Comparison of ENCODE assay signal across 8 mouse cellular contexts in genomic region chr2:131982546-131983196, GRCm38 (mm10). TPM values are rescaled to one million over a fixed set of nuclear protein-coding genes. Genes with fewer than 3 reads are reported as not detected.
DNase-seq lines count a peak whose midpoint lies in the region; ATAC-seq and TF ChIP-seq lines count a peak whose summit lies in the region.

No protein-coding gene starts in this region.

- H3ac ChIP-seq in C2C12 (ENCODE audit: control insufficient read depth, insufficient read length, low read depth) = no peak overlapping the region

- no peaks in the 10 kb centered on the region for H3K27me3 ChIP-seq in C2C12 (ENCODE audit: control insufficient read depth, insufficient read depth, insufficient read length)
- H3K27me3 ChIP-seq in intestine, postnatal 0 days (replicated peaks; ENCODE audit: control insufficient read depth, insufficient read depth, low read length) = peaks cover 5% of the 10 kb centered on the region; the same call in 1 of the 2 replicates
- H3K27me3 ChIP-seq in limb, embryonic 14.5 days (ENCODE audit: control insufficient read depth, insufficient read depth, low read length) = no peaks in the 10 kb centered on the region

- H3K4me3 ChIP-seq in C2C12 (ENCODE audit: insufficient read depth, poor library complexity, severe bottlenecking) = no peak overlapping the region
- no peak overlapping the region for H3K4me3 ChIP-seq in intestine, postnatal 0 days (ENCODE audit: low read depth, low read length)
- H3K4me3 ChIP-seq in limb, embryonic 14.5 days (replicated peaks; ENCODE audit: low read length) = no peak overlapping the region

- peaks cover 3% of the 10 kb centered on the region; the same call in 1 of the 2 replicates for H3K9me3 ChIP-seq in intestine, postnatal 0 days (ENCODE audit: control insufficient read depth)
- H3K9me3 ChIP-seq in limb, embryonic 14.5 days (ENCODE audit: control insufficient read depth, low read length) = peaks cover 6% of the 10 kb centered on the region; the same call in 1 of the 2 replicates

- ATAC-seq in intestine, postnatal 0 days = no peak
- ATAC-seq in limb, embryonic 14.5 days (ENCODE audit: low FRiP score, low read depth) = peak; percentile 70; the same call in 1 of the 2 replicates

- no peak overlapping the region for H3K9ac ChIP-seq in intestine, postnatal 0 days (ENCODE audit: low read depth, low read length)
- no peak overlapping the region for H3K9ac ChIP-seq in limb, embryonic 14.5 days (ENCODE audit: low read depth, low read length, severe bottlenecking)

- no peak overlapping the region for H3K4me2 ChIP-seq in intestine, postnatal 0 days (replicated peaks; ENCODE audit: low read depth)
- no peak overlapping the region for H3K4me2 ChIP-seq in limb, embryonic 14.5 days (replicated peaks; ENCODE audit: low read depth, low read length, severe bottlenecking)

- no peaks in the 10 kb centered on the region for H3K79me2 ChIP-seq in C2C12 (ENCODE audit: control insufficient read depth, insufficient read depth)

- H3K27ac ChIP-seq in intestine, postnatal 0 days (ENCODE audit: low read depth, low read length) = no peak overlapping the region
- no peak overlapping the region for H3K27ac ChIP-seq in limb, embryonic 14.5 days (replicated peaks; ENCODE audit: low read depth, low read length)

- TF ChIP-seq POLR2A in limb, embryonic 14.5 days (IDR thresholded peaks at IDR 0.05; ENCODE audit: borderline replicate concordance, extremely low read depth, insufficient read depth, insufficient read length) = no peak

- no peaks in the 10 kb centered on the region for H3K79me3 ChIP-seq in C2C12 (ENCODE audit: low read depth)

- H3K4me1 ChIP-seq in intestine, postnatal 0 days (replicated peaks; ENCODE audit: control insufficient read depth, insufficient read depth, low read length) = no peaks in the 10 kb centered on the region
- H3K4me1 ChIP-seq in limb, embryonic 14.5 days (ENCODE audit: control insufficient read depth, insufficient read depth, low read length) = no peaks in the 10 kb centered on the region

- WGBS in intestine, postnatal 0 days = 10% methylated on average over 6 of the region's 6 CpGs
- WGBS in limb, embryonic 14.5 days = 23% methylated on average over 6 of the region's 6 CpGs

- no peaks in the 10 kb centered on the region for H3K36me3 ChIP-seq in C2C12 (ENCODE audit: control insufficient read depth, insufficient read depth)
- H3K36me3 ChIP-seq in intestine, postnatal 0 days (ENCODE audit: control insufficient read depth, insufficient read depth) = no peaks in the 10 kb centered on the region
- H3K36me3 ChIP-seq in limb, embryonic 14.5 days (ENCODE audit: control insufficient read depth, insufficient read depth, low read length) = no peaks in the 10 kb centered on the region

- DNase-seq in NIH3T3 (ENCODE audit: low read depth) = peak; percentile 90
- peak; percentile 38 for DNase-seq in cerebellum, adult 9-11 months
- DNase-seq in gastrocnemius, adult 18-20 months (ENCODE audit: low spot score) = peak; percentile 73
- DNase-seq in limb, embryonic 14.5 days (ENCODE audit: low spot score) = peak; percentile 82
- peak; percentile 64 for DNase-seq in neural tube, embryonic 10.5 days (ENCODE audit: extremely low spot score, low spot score)
- DNase-seq in thymus, postnatal 25 days = peak; percentile 69

- TF ChIP-seq CTCF in C2C12 (IDR thresholded peaks at IDR 0.05; ENCODE audit: control insufficient read depth, insufficient read depth, insufficient read length) = peak; percentile 89
- peak; percentile 98 for TF ChIP-seq CTCF in intestine, postnatal 0 days (IDR thresholded peaks at IDR 0.05; ENCODE audit: low read depth)

TF ChIP-seq in C2C12, 6 proteins besides CTCF, POLR2A, EP300 and RAD21:
- no peak for TF ChIP-seq CEBPB (IDR thresholded peaks at IDR 0.05; ENCODE audit: low read depth)
TF ChIP-seq in C2C12: peak in this region for 0.

RNA-seq across cellular contexts. Expression of gene Prnd, which starts 32.0 kb away (rescaled TPM):
- 0.04 TPM for polyA plus RNA-seq in C2C12 (2012; fragmentation: generic; extraction: Trizol)
- total RNA-seq in gastrocnemius, adult 18-20 months (2021) = under 1 TPM; 0.16 to 0.36 TPM
- polyA plus RNA-seq in intestine, postnatal 0 days (2015; fragmentation: Nextera tagmentation; extraction: Ambion mirVana) = 9.8 and 12.2 TPM in 2 replicates
- polyA plus RNA-seq in limb, embryonic 14.5 days (2012; rRNA removed) = 41.2 and 46.2 TPM in 2 replicates
- polyA plus RNA-seq in limb, embryonic 14.5 days (2014; fragmentation: Nextera tagmentation; extraction: Ambion mirVana) = 44.6 and 50.5 TPM in 2 replicates

RNA-seq across cellular contexts. Expression of gene Rassf2, which starts 47.4 kb away (rescaled TPM):
- 0.94 TPM for polyA plus RNA-seq in C2C12 (2012; fragmentation: generic; extraction: Trizol)
- total RNA-seq in gastrocnemius, adult 18-20 months (2021) = 1 to 10 TPM; 4.3 to 5.1 TPM
- polyA plus RNA-seq in intestine, postnatal 0 days (2015; fragmentation: Nextera tagmentation; extraction: Ambion mirVana) = 4.4 TPM in 2 replicates
- polyA plus RNA-seq in limb, embryonic 14.5 days (2012; rRNA removed) = 12.6 and 13.2 TPM in 2 replicates
- polyA plus RNA-seq in limb, embryonic 14.5 days (2014; fragmentation: Nextera tagmentation; extraction: Ambion mirVana) = 14.6 and 15.1 TPM in 2 replicates

Comparison
In these comparisons a context has a peak if more than half of its experiments do, and no peak if none do; other contexts are left out.
1. DNase-seq: peak in every context shown above with its lines; median percentile 90 in NIH3T3; 82 in limb, embryonic 14.5 days; 73 in gastrocnemius, adult 18-20 months; 69 in thymus, postnatal 25 days; 64 in neural tube, embryonic 10.5 days; 38 in cerebellum, adult 9-11 months.
2. RNA of gene Prnd, which starts 32.0 kb away (polyA plus RNA-seq): 41.2 to 50.5 TPM in limb, embryonic 14.5 days and 9.8 to 12.2 TPM in intestine, postnatal 0 days; 0.04 TPM in C2C12 (single experiment); every median in the first group is over 10 times any median in the second.